Mouse (Mus musculus): Measurements from ENCODE around the gene Lhfp. TPM values are rescaled to one million over a fixed set of nuclear protein-coding genes. Genes with fewer than 3 reads are reported as not detected.
"Not testable (repeated sequence)": the region's sequence is repeated elsewhere in the genome, so short reads cannot be mapped to it uniquely, and the experiment has no call there.

Lhfp gene
- polyA plus RNA-seq, 1 experiment from 2014 or later, result 4.5 TPM

- 62% methylated on average over 6 of the region's 6 CpGs for WGBS (ENCODE audit: insufficient replicate concordance)
Observed at GRCm38 (mm10) chr3:53100803-53101202, 59.5 kb downstream of the Lhfp start.

GRCm38 (mm10) chr3:53101711-53102110, 60.4 kb downstream of the Lhfp start:
- DNase-seq, result no peak
- H3K4me2 ChIP-seq, result no peak overlapping the region

More at GRCm38 (mm10) chr3:53100803-53101202, 59.5 kb downstream of the Lhfp start:
- no peaks in the 10 kb centered on the region for H3K27me3 ChIP-seq
- no peak overlapping the region for H3K4me2 ChIP-seq
- H3K9ac ChIP-seq, result no peak overlapping the region
- no peaks in the 10 kb centered on the region for H3K4me1 ChIP-seq (replicated peaks)
- H3K36me3 ChIP-seq, result no peaks in the 10 kb centered on the region
- H3K9me3 ChIP-seq (replicated peaks), result no peaks in the 10 kb centered on the region
- H3K4me3 ChIP-seq (replicated peaks), result no peak overlapping the region
- DNase-seq (no peak), ATAC-seq (ENCODE audit: low read depth) (no peak)
- H3K27ac ChIP-seq, result no peak overlapping the region

GRCm38 (mm10) chr3:53102131-53102756, 60.9 kb downstream of the Lhfp start:
- H3K27me3 ChIP-seq, result no peaks in the 10 kb centered on the region
- no peak overlapping the region for H3K9ac ChIP-seq
- H3K4me1 ChIP-seq (replicated peaks), result no peaks in the 10 kb centered on the region
- H3K36me3 ChIP-seq, result no peaks in the 10 kb centered on the region
- ATAC-seq (ENCODE audit: low read depth) (no peak), DNase-seq (no peak)
- no peak overlapping the region for H3K27ac ChIP-seq
- no peaks in the 10 kb centered on the region for H3K9me3 ChIP-seq (replicated peaks)
- 33% methylated on average over 5 of the region's 5 CpGs for WGBS (ENCODE audit: insufficient replicate concordance)
- H3K4me2 ChIP-seq, result no peak overlapping the region
- no peak overlapping the region for H3K4me3 ChIP-seq (replicated peaks)

More at GRCm38 (mm10) chr3:53101711-53102110, 60.4 kb downstream of the Lhfp start:
- Histone ChIP-seq H3K9me3 (replicated peaks) (no peaks in the 10 kb centered on the region), H3K4me1 (replicated peaks) (no peaks in the 10 kb centered on the region), H3K9ac (no peak overlapping the region), H3K36me3 (no peaks in the 10 kb centered on the region), H3K27me3 (no peaks in the 10 kb centered on the region), H3K4me3 (replicated peaks) (no peak overlapping the region), H3K27ac (no peak overlapping the region)
- WGBS (ENCODE audit: insufficient replicate concordance), result 73% methylated on average over 6 of the region's 6 CpGs
- ATAC-seq (ENCODE audit: low read depth), result no peak

GRCm38 (mm10) chr3:53102757-53103153, 61.4 kb downstream of the Lhfp start:
- no peaks in the 10 kb centered on the region for H3K9me3 ChIP-seq (replicated peaks)
- H3K27ac ChIP-seq, result no peak overlapping the region
- ATAC-seq (ENCODE audit: low read depth) (no peak), DNase-seq (no peak)
- H3K9ac ChIP-seq, result no peak overlapping the region
- 55% methylated on average over 12 of the region's 12 CpGs for WGBS (ENCODE audit: insufficient replicate concordance)
- no peak overlapping the region for H3K4me2 ChIP-seq
- no peaks in the 10 kb centered on the region for H3K27me3 ChIP-seq
- H3K4me1 ChIP-seq (replicated peaks), result no peaks in the 10 kb centered on the region
- H3K4me3 ChIP-seq (replicated peaks), result no peak overlapping the region
- no peaks in the 10 kb centered on the region for H3K36me3 ChIP-seq

GRCm38 (mm10) chr3:53108594-53109373, 67.5 kb downstream of the Lhfp start:
- Histone ChIP-seq H3K9me3 (replicated peaks) (0 out of 2 replicates have a peak, but pooled peaks cover 8% of the 10 kb centered on the region), H3K4me2 (no peak overlapping the region), H3K36me3 (no peaks in the 10 kb centered on the region), H3K9ac (no peak overlapping the region), H3K4me3 (replicated peaks) (no peak overlapping the region), H3K27me3 (no peaks in the 10 kb centered on the region), H3K27ac (no peak overlapping the region), H3K4me1 (replicated peaks) (no peaks in the 10 kb centered on the region)
- WGBS (ENCODE audit: insufficient replicate concordance), result 53% methylated on average over 11 of the region's 11 CpGs
- ATAC-seq (ENCODE audit: low read depth) (no peak), DNase-seq (no peak)

- Histone ChIP-seq H3K9ac (no peak overlapping the region), H3K4me2 (no peak overlapping the region), H3K27ac (no peak overlapping the region), H3K4me1 (replicated peaks) (no peaks in the 10 kb centered on the region), H3K27me3 (no peaks in the 10 kb centered on the region), H3K9me3 (replicated peaks) (0 out of 2 replicates have a peak, but pooled peaks cover 8% of the 10 kb centered on the region), H3K4me3 (replicated peaks) (no peak overlapping the region), H3K36me3 (no peaks in the 10 kb centered on the region)
- 22% methylated on average over 3 of the region's 3 CpGs for WGBS (ENCODE audit: insufficient replicate concordance)
- DNase-seq, result no peak
- ATAC-seq (ENCODE audit: low read depth), result no peak
Observed at GRCm38 (mm10) chr3:53109879-53110278, 68.6 kb downstream of the Lhfp start.

- ATAC-seq (ENCODE audit: low read depth) (no peak), DNase-seq (no peak)
- Histone ChIP-seq H3K9me3 (replicated peaks) (0 out of 2 replicates have a peak, but pooled peaks cover 8% of the 10 kb centered on the region), H3K9ac (no peak overlapping the region), H3K4me2 (no peak overlapping the region), H3K4me3 (replicated peaks) (no peak overlapping the region), H3K4me1 (replicated peaks) (no peaks in the 10 kb centered on the region), H3K36me3 (no peaks in the 10 kb centered on the region), H3K27ac (no peak overlapping the region), H3K27me3 (no peaks in the 10 kb centered on the region)
- WGBS (ENCODE audit: insufficient replicate concordance), result 70% methylated on average over 7 of the region's 7 CpGs
Observed at GRCm38 (mm10) chr3:53112048-53112447, 70.7 kb downstream of the Lhfp start.

- not testable (repeated sequence) for H3K36me3 ChIP-seq; H3K27me3 ChIP-seq; H3K4me3 ChIP-seq (replicated peaks); H3K9me3 ChIP-seq (replicated peaks); DNase-seq; H3K4me1 ChIP-seq (replicated peaks); H3K27ac ChIP-seq; ATAC-seq (ENCODE audit: low read depth); H3K4me2 ChIP-seq; H3K9ac ChIP-seq
- 52% methylated on average over 5 of the region's 9 CpGs for WGBS (ENCODE audit: insufficient replicate concordance)
Observed at GRCm38 (mm10) chr3:53118755-53119154, 77.4 kb downstream of the Lhfp start.

- Histone ChIP-seq H3K4me3 (replicated peaks) (no peak overlapping the region), H3K9me3 (replicated peaks) (no peaks in the 10 kb centered on the region), H3K27ac (no peak overlapping the region), H3K4me2 (no peak overlapping the region), H3K36me3 (no peaks in the 10 kb centered on the region), H3K4me1 (replicated peaks) (no peaks in the 10 kb centered on the region), H3K9ac (no peak overlapping the region), H3K27me3 (no peaks in the 10 kb centered on the region)
- DNase-seq (no peak), ATAC-seq (ENCODE audit: low read depth) (no peak)
- 67% methylated on average over 6 of the region's 6 CpGs for WGBS (ENCODE audit: insufficient replicate concordance)
Observed at GRCm38 (mm10) chr3:53119978-53120377, 78.7 kb downstream of the Lhfp start.

- Histone ChIP-seq H3K27me3 (no peaks in the 10 kb centered on the region), H3K9ac (no peak overlapping the region), H3K4me3 (replicated peaks) (no peak overlapping the region), H3K9me3 (replicated peaks) (no peaks in the 10 kb centered on the region), H3K36me3 (no peaks in the 10 kb centered on the region), H3K4me2 (no peak overlapping the region), H3K4me1 (replicated peaks) (no peaks in the 10 kb centered on the region), H3K27ac (no peak overlapping the region)
- DNase-seq (no peak), ATAC-seq (ENCODE audit: low read depth) (no peak)
- 64% methylated on average over 8 of the region's 8 CpGs for WGBS (ENCODE audit: insufficient replicate concordance)
Observed at GRCm38 (mm10) chr3:53125495-53125894, 84.2 kb downstream of the Lhfp start.

GRCm38 (mm10) chr3:53138785-53139184, 97.5 kb downstream of the Lhfp start:
- no peak overlapping the region for H3K4me2 ChIP-seq
- no peak overlapping the region for H3K4me3 ChIP-seq (replicated peaks)
- no peak overlapping the region for H3K9ac ChIP-seq
- H3K27ac ChIP-seq, result no peak overlapping the region
- no peaks in the 10 kb centered on the region for H3K27me3 ChIP-seq
- DNase-seq (no peak), ATAC-seq (ENCODE audit: low read depth) (no peak)
- no peaks in the 10 kb centered on the region for H3K4me1 ChIP-seq (replicated peaks)
- no peaks in the 10 kb centered on the region for H3K9me3 ChIP-seq (replicated peaks)
- 59% methylated on average over 2 of the region's 2 CpGs for WGBS (ENCODE audit: insufficient replicate concordance)
- H3K36me3 ChIP-seq, result no peaks in the 10 kb centered on the region

GRCm38 (mm10) chr3:53139205-53139604, 97.9 kb downstream of the Lhfp start:
- Histone ChIP-seq H3K4me2 (no peak overlapping the region), H3K27me3 (no peaks in the 10 kb centered on the region), H3K9me3 (replicated peaks) (no peaks in the 10 kb centered on the region), H3K36me3 (no peaks in the 10 kb centered on the region), H3K27ac (no peak overlapping the region), H3K4me1 (replicated peaks) (no peaks in the 10 kb centered on the region), H3K4me3 (replicated peaks) (no peak overlapping the region), H3K9ac (no peak overlapping the region)
- no peak for ATAC-seq (ENCODE audit: low read depth)
- DNase-seq, result no peak
